Mouse (Mus musculus): ENCODE measurements around the gene Ifna7. TPM values are rescaled to one million over a fixed set of nuclear protein-coding genes. Genes with fewer than 3 reads are reported as not detected.
"Not testable (repeated sequence)": the region's sequence is repeated elsewhere in the genome, so short reads cannot be mapped to it uniquely, and the experiment has no call there.

The Ifna7 gene
- polyA plus RNA-seq (2016; fragmentation: Nextera tagmentation; extraction: Ambion mirVana): not detected in 2 replicates

GRCm38 (mm10) chr4:88815928-88816327, at the start of gene Ifna7:
TSS of gene Ifna7 (plus strand) at chr4:88816228.
- Histone ChIP-seq H3K27ac (ENCODE audit: poor library complexity, severe bottlenecking) (no peak within 1 kb of the TSS), H3K4me1 (replicated peaks) (no peaks in the 10 kb centered on the region), H3K9me3 (replicated peaks) (no peaks in the 10 kb centered on the region), H3K9ac (no peak within 1 kb of the TSS), H3K36me3 (no peaks in the 10 kb centered on the region), H3K27me3 (replicated peaks) (0 out of 2 replicates have a peak, but pooled peaks cover 8% of the 10 kb centered on the region), H3K4me3 (no peak within 1 kb of the TSS), H3K4me2 (no peak within 1 kb of the TSS)
- 58% methylated on average over 3 of the region's 3 CpGs for WGBS
- no peak for ATAC-seq (ENCODE audit: insufficient number of reproducible peaks, low FRiP score)

DNA sequence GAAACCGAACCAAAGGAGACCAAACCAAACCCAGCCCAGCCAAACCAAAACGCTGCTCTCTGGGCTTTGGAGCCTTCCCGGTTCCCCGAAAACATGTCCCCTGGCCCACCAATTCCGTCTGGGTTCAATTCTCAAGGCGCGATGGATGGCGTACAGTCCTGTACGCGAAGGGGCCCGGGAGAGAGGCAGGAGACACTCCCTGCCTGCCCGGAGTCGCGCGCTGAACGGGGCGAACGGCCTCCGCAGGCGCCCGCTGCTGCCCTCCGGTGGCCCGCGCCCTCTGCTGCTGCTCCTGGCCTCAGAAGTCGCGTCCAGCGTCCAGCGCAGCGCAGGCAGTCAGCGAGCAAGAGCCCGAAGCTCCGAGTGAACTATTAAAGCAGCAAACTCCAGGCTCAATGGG, 42.5 kb upstream of the Ifna7 start, which contains the start of gene Gm13290:
TSS of gene Gm13290 (plus strand) at position 301 of the 400 bp plus-strand sequence.
- no CpG with 5 or more reads among the region's 32 CpGs for WGBS
- H3K4me2 ChIP-seq; H3K27ac ChIP-seq (ENCODE audit: poor library complexity, severe bottlenecking); H3K4me1 ChIP-seq (replicated peaks); H3K4me3 ChIP-seq; H3K9me3 ChIP-seq (replicated peaks); H3K9ac ChIP-seq; ATAC-seq (ENCODE audit: insufficient number of reproducible peaks, low FRiP score); H3K36me3 ChIP-seq; H3K27me3 ChIP-seq (replicated peaks): not testable (repeated sequence)

- not testable (repeated sequence) for H3K27ac ChIP-seq (ENCODE audit: poor library complexity, severe bottlenecking); H3K9me3 ChIP-seq (replicated peaks); ATAC-seq (ENCODE audit: insufficient number of reproducible peaks, low FRiP score); H3K4me2 ChIP-seq; H3K4me3 ChIP-seq; H3K9ac ChIP-seq; H3K27me3 ChIP-seq (replicated peaks); H3K4me1 ChIP-seq (replicated peaks); H3K36me3 ChIP-seq
- WGBS: no CpG with 5 or more reads among the region's 29 CpGs
Observed at GRCm38 (mm10) chr4:88776622-88777021, 39.4 kb upstream of the Ifna7 start, which contains the start of gene Gm13289. TSS of gene Gm13289 (plus strand) at chr4:88776922.

DNA sequence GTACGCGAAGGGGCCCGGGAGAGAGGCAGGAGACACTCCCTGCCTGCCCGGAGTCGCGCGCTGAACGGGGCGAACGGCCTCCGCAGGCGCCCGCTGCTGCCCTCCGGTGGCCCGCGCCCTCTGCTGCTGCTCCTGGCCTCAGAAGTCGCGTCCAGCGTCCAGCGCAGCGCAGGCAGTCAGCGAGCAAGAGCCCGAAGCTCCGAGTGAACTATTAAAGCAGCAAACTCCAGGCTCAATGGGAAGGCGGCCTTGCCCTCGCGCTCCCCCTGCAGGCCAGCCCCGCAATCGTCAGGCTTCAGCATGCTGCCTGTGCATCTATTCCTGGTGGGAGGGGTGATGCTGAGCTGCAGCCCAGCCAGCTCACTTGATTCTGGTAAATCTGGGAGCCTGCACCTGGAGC, 36.5 kb upstream of the Ifna7 start, which contains the start of gene Gm13272:
TSS of gene Gm13272 (plus strand) at position 301 of the 400 bp plus-strand sequence.
- H3K27me3 ChIP-seq (replicated peaks); H3K9ac ChIP-seq; H3K27ac ChIP-seq (ENCODE audit: poor library complexity, severe bottlenecking); H3K36me3 ChIP-seq; H3K4me2 ChIP-seq; H3K4me1 ChIP-seq (replicated peaks); H3K9me3 ChIP-seq (replicated peaks); H3K4me3 ChIP-seq; ATAC-seq (ENCODE audit: insufficient number of reproducible peaks, low FRiP score): not testable (repeated sequence)
- WGBS: no CpG with 5 or more reads among the region's 29 CpGs

DNA sequence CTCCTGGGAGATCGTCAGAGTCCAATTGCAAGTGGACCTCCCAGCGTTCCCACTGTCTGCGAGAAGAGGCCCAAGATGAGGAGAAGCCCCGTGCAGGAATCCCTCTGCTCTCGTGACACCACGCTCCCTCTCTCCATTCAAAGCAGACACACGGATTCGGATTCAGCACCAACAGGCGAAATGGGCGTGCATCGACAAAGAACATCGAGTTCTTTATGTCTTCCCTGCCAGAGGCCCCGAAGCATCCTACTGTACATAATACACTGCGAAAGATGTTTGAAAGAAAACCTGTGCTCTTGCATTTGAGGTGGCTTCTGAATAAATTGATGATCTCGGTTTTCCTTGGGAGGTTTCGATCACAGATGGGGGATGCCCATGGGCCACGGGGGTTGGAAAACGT, 35.7 kb upstream of the Ifna7 start:
- H3K9me3 ChIP-seq (replicated peaks); H3K36me3 ChIP-seq; H3K27ac ChIP-seq (ENCODE audit: poor library complexity, severe bottlenecking); H3K27me3 ChIP-seq (replicated peaks); H3K4me3 ChIP-seq; ATAC-seq (ENCODE audit: insufficient number of reproducible peaks, low FRiP score); H3K4me2 ChIP-seq; H3K4me1 ChIP-seq (replicated peaks); H3K9ac ChIP-seq: not testable (repeated sequence)
- 43% methylated on average over 16 of the region's 18 CpGs for WGBS

GRCm38 (mm10) chr4:88781831-88782230, 34.2 kb upstream of the Ifna7 start, which contains the start of gene Ifnz:
TSS of gene Ifnz (plus strand) at chr4:88782131.
- H3K4me1 ChIP-seq (replicated peaks); ATAC-seq (ENCODE audit: insufficient number of reproducible peaks, low FRiP score); H3K9me3 ChIP-seq (replicated peaks); H3K9ac ChIP-seq; H3K36me3 ChIP-seq; H3K27me3 ChIP-seq (replicated peaks): not testable (repeated sequence)
- Histone ChIP-seq H3K27ac (ENCODE audit: poor library complexity, severe bottlenecking) (peak within 1 kb of the TSS; percentile 51; the same call in 1 of the 2 replicates), H3K4me2 (peak within 1 kb of the TSS; percentile 62), H3K4me3 (peak within 1 kb of the TSS; percentile 31; the same call in 1 of the 2 replicates)
- WGBS: 15% methylated on average over 5 of the region's 7 CpGs

DNA sequence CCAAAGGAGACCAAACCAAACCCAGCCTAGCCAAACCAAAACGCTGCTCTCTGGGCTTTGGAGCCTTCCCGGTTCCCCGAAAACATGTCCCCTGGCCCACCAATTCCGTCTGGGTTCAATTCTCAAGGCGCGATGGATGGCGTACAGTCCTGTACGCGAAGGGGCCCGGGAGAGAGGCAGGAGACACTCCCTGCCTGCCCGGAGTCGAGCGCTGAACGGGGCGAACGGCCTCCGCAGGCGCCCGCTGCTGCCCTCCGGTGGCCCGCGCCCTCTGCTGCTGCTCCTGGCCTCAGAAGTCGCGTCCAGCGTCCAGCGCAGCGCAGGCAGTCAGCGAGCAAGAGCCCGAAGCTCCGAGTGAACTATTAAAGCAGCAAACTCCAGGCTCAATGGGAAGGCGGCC, 33.7 kb upstream of the Ifna7 start:
- H3K27ac ChIP-seq (ENCODE audit: poor library complexity, severe bottlenecking): peak overlapping the region; percentile 51; the same call in 1 of the 2 replicates
- not testable (repeated sequence) for H3K36me3 ChIP-seq; H3K9ac ChIP-seq; H3K4me1 ChIP-seq (replicated peaks); H3K27me3 ChIP-seq (replicated peaks); H3K9me3 ChIP-seq (replicated peaks); ATAC-seq (ENCODE audit: insufficient number of reproducible peaks, low FRiP score)
- 0% methylated on average over 9 of the region's 31 CpGs for WGBS
- H3K4me2 ChIP-seq: peak overlapping the region; percentile 62
- H3K4me3 ChIP-seq: peak overlapping the region; percentile 31; the same call in 1 of the 2 replicates

- not testable (repeated sequence) for H3K4me2 ChIP-seq; H3K9me3 ChIP-seq (replicated peaks); H3K4me1 ChIP-seq (replicated peaks); H3K27me3 ChIP-seq (replicated peaks); ATAC-seq (ENCODE audit: insufficient number of reproducible peaks, low FRiP score); H3K36me3 ChIP-seq; H3K27ac ChIP-seq (ENCODE audit: poor library complexity, severe bottlenecking); H3K9ac ChIP-seq; H3K4me3 ChIP-seq
- no CpG with 5 or more reads among the region's 27 CpGs for WGBS
Observed at GRCm38 (mm10) chr4:88785409-88785808, 30.6 kb upstream of the Ifna7 start, which contains the start of gene Gm13276. TSS of gene Gm13276 (plus strand) at chr4:88785709.

GRCm38 (mm10) chr4:88788402-88788801, 27.6 kb upstream of the Ifna7 start, which contains the start of gene Gm13277:
TSS of gene Gm13277 (plus strand) at chr4:88788632.
- H3K27ac ChIP-seq (ENCODE audit: poor library complexity, severe bottlenecking); H3K9me3 ChIP-seq (replicated peaks); H3K36me3 ChIP-seq; ATAC-seq (ENCODE audit: insufficient number of reproducible peaks, low FRiP score); H3K4me3 ChIP-seq; H3K9ac ChIP-seq; H3K4me1 ChIP-seq (replicated peaks); H3K27me3 ChIP-seq (replicated peaks); H3K4me2 ChIP-seq: not testable (repeated sequence)
- 0% methylated on average over 4 of the region's 28 CpGs for WGBS

- H3K4me3 ChIP-seq; H3K9ac ChIP-seq; H3K4me2 ChIP-seq; H3K36me3 ChIP-seq; H3K9me3 ChIP-seq (replicated peaks); H3K27ac ChIP-seq (ENCODE audit: poor library complexity, severe bottlenecking); H3K27me3 ChIP-seq (replicated peaks); H3K4me1 ChIP-seq (replicated peaks); ATAC-seq (ENCODE audit: insufficient number of reproducible peaks, low FRiP score): not testable (repeated sequence)
- no CpG with 5 or more reads among the region's 28 CpGs for WGBS
Observed at GRCm38 (mm10) chr4:88791250-88791649, 24.8 kb upstream of the Ifna7 start, which contains the start of gene Gm13278. TSS of gene Gm13278 (plus strand) at chr4:88791550.

DNA sequence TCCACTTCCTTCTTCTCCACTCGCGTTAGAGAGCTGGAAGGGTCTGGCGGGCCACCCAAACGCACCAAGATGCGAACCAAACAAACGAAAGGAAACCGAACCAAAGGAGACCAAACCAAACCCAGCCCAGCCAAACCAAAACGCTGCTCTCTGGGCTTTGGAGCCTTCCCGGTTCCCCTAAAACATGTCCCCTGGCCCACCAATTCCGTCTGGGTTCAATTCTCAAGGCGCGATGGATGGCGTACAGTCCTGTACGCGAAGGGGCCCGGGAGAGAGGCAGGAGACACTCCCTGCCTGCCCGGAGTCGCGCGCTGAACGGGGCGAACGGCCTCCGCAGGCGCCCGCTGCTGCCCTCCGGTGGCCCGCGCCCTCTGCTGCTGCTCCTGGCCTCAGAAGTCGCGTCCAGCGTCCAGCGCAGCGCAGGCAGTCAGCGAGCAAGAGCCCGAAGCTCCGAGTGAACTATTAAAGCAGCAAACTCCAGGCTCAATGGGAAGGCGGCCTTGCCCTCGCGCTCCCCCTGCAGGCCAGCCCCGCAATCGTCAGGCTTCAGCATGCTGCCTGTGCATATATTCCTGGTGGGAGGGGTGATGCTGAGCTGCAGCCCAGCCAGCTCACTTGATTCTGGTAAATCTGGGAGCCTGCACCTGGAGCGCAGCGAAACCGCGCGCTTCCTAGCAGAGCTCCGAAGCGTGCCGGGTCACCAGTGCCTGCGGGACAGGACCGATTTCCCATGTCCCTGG, 21.9 kb upstream of the Ifna7 start, which contains the start of gene Gm13275:
TSS of gene Gm13275 (plus strand) at position 552 of the 740 bp plus-strand sequence.
- 0% methylated on average over 13 of the region's 52 CpGs for WGBS
- not testable (repeated sequence) for ATAC-seq (ENCODE audit: insufficient number of reproducible peaks, low FRiP score); H3K4me2 ChIP-seq

More for the DNA sequence above, 21.9 kb upstream of the Ifna7 start, which contains the start of gene Gm13275:
- not testable (repeated sequence) for H3K9ac ChIP-seq; H3K4me1 ChIP-seq (replicated peaks); H3K27me3 ChIP-seq (replicated peaks); H3K36me3 ChIP-seq; H3K27ac ChIP-seq (ENCODE audit: poor library complexity, severe bottlenecking); H3K4me3 ChIP-seq; H3K9me3 ChIP-seq (replicated peaks)
